Mouse (Mus musculus) cerebral cortex, adult 2 months (tissue): Measurements from ENCODE around the gene Spon1.

Experiments used
- WGBS: fragments of 180-500 bp; shearing (Covaris S2); methylation state at CpG from one replicate; pipeline ENCODE4 v1.1.7; 2018; 5-methylcytosine and 5-hydroxymethylcytosine counted together

The Spon1 gene

DNA sequence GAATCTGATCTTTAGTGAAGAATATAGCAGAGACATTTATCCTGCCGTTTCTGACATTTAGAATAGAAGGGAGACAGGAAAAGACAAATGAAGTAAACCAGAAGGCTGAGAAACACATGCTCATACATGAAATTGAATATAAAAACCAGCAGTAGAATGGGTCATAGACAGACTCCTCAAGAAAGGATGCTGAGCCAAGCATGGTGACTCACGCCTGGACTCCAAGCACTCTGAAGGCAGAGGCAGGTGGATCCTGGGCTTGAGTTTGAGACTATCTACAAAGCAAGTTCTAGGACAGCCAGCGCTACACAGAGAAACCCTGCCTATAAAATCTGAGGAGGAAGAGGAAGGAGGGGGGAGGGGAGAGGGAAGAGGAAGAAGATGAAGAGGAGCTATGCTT, 324.4 kb downstream of the Spon1 start:
- WGBS: 70% methylated on average over 3 of the region's 3 CpGs

DNA sequence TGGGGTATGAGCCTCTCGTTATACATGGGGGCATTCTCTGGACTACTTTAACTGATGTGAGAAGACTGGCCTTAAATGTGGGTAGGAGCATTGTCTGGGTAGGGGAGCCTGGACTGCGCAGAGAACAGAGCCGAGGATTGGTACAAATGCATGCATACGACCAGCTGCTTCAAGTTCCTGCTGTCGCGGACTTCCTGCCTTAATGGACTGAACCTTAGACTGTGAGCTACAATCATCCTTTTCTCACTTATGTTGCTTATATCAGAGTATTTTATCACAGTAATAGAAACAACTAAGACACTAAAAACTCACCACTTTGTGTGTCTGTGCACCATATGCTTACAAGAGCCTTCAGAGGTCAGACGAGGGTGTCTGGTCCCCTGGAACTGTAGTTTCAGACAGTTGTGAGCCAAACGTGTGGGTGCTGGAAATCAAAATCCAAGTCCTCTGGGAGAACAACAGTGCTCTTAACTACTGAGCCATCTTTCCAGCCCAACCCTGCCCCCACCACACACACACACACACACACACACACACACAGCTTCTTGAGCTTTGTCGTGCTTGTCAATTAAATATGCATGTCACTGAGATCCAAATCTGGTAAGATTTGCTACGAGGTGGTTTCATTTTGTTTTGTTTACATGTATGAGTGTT, 325.2 kb downstream of the Spon1 start:
- WGBS: 59% methylated on average over 10 of the region's 10 CpGs
